Mouse (Mus musculus): ENCODE results near the gene Tnks1bp1. TPM values are rescaled to one million over a fixed set of nuclear protein-coding genes. Genes with fewer than 3 reads are reported as not detected.
A peak's percentile ranks its signal among the peaks of the same experiment; 100 is the strongest.

Gene Tnks1bp1
- polyA plus RNA-seq (2012; rRNA removed): 46.9 and 47.0 TPM in 2 replicates

GRCm38 (mm10) chr2:85047596-85048167 is at the start of gene Tnks1bp1:
TSS of gene Tnks1bp1 (plus strand) at chr2:85048022.
- Histone ChIP-seq H3K27me3 (replicated peaks; ENCODE audit: control insufficient read depth, insufficient read depth, low read length) (no peaks in the 10 kb centered on the region), H3K4me3 (ENCODE audit: insufficient read depth, low read depth, low read length) (peak within 1 kb of the TSS; percentile 76), H3K36me3 (ENCODE audit: control insufficient read depth, insufficient read depth, low read length) (peaks cover 3% of the 10 kb centered on the region; the same call in 1 of the 2 replicates), H3K27ac (ENCODE audit: insufficient read depth, low read depth, low read length) (peak within 1 kb of the TSS; percentile 64), H3K4me1 (ENCODE audit: control insufficient read depth, insufficient read depth, low read length) (peaks cover 5% of the 10 kb centered on the region; the same call in 1 of the 2 replicates)
- under 1% methylated on average over 42 of the region's 42 CpGs for WGBS
- no peak for TF ChIP-seq POLR2A (IDR thresholded peaks at IDR 0.05; ENCODE audit: low read depth, low read length)
- no peak for TF ChIP-seq CTCF (conservative IDR thresholded peaks at IDR 0.05; ENCODE audit: insufficient read depth, insufficient read length, low read depth, low read length)
- peak; percentile 100 for DNase-seq

- Histone ChIP-seq H3K27me3 (replicated peaks; ENCODE audit: control insufficient read depth, insufficient read depth, low read length) (no peaks in the 10 kb centered on the region), H3K27ac (ENCODE audit: insufficient read depth, low read depth, low read length) (peak overlapping the region; percentile 46; the same call in 1 of the 2 replicates), H3K36me3 (ENCODE audit: control insufficient read depth, insufficient read depth, low read length) (no peaks in the 10 kb centered on the region), H3K4me3 (ENCODE audit: insufficient read depth, low read depth, low read length) (no peak overlapping the region), H3K4me1 (ENCODE audit: control insufficient read depth, insufficient read depth, low read length) (no peaks in the 10 kb centered on the region)
- TF ChIP-seq POLR2A (IDR thresholded peaks at IDR 0.05; ENCODE audit: low read depth, low read length): no peak
- TF ChIP-seq CTCF (conservative IDR thresholded peaks at IDR 0.05; ENCODE audit: insufficient read depth, insufficient read length, low read depth, low read length): no peak
- WGBS: 68% methylated on average over 3 of the region's 3 CpGs
- DNase-seq: peak; percentile 44
Observed at GRCm38 (mm10) chr2:84999486-85000181, 48.2 kb upstream of the Tnks1bp1 start.

GRCm38 (mm10) chr2:85001497-85001896 is 46.3 kb upstream of the Tnks1bp1 start:
- Histone ChIP-seq H3K27ac (ENCODE audit: insufficient read depth, low read depth, low read length) (peak overlapping the region; percentile 75), H3K36me3 (ENCODE audit: control insufficient read depth, insufficient read depth, low read length) (no peaks in the 10 kb centered on the region), H3K27me3 (replicated peaks; ENCODE audit: control insufficient read depth, insufficient read depth, low read length) (no peaks in the 10 kb centered on the region), H3K4me1 (ENCODE audit: control insufficient read depth, insufficient read depth, low read length) (no peaks in the 10 kb centered on the region), H3K4me3 (ENCODE audit: insufficient read depth, low read depth, low read length) (no peak overlapping the region)
- WGBS: 62% methylated on average over 13 of the region's 13 CpGs
- DNase-seq: peak; percentile 68
- TF ChIP-seq POLR2A (IDR thresholded peaks at IDR 0.05; ENCODE audit: low read depth, low read length) (no peak), CTCF (conservative IDR thresholded peaks at IDR 0.05; ENCODE audit: insufficient read depth, insufficient read length, low read depth, low read length) (no peak)

- WGBS: 76% methylated on average over 8 of the region's 8 CpGs
Observed at GRCm38 (mm10) chr2:85002575-85002974, 45.2 kb upstream of the Tnks1bp1 start.

GRCm38 (mm10) chr2:85004341-85004740 is 43.5 kb upstream of the Tnks1bp1 start:
- H3K4me1 ChIP-seq (ENCODE audit: control insufficient read depth, insufficient read depth, low read length): no peaks in the 10 kb centered on the region
- no peak overlapping the region for H3K27ac ChIP-seq (ENCODE audit: insufficient read depth, low read depth, low read length)
- H3K27me3 ChIP-seq (replicated peaks; ENCODE audit: control insufficient read depth, insufficient read depth, low read length): no peaks in the 10 kb centered on the region
- TF ChIP-seq CTCF (conservative IDR thresholded peaks at IDR 0.05; ENCODE audit: insufficient read depth, insufficient read length, low read depth, low read length) (no peak), POLR2A (IDR thresholded peaks at IDR 0.05; ENCODE audit: low read depth, low read length) (no peak)
- no peak overlapping the region for H3K4me3 ChIP-seq (ENCODE audit: insufficient read depth, low read depth, low read length)
- WGBS: 90% methylated on average over 4 of the region's 4 CpGs
- no peak for DNase-seq
- H3K36me3 ChIP-seq (ENCODE audit: control insufficient read depth, insufficient read depth, low read length): no peaks in the 10 kb centered on the region

More at GRCm38 (mm10) chr2:85002575-85002974, 45.2 kb upstream of the Tnks1bp1 start:
- no peak overlapping the region for H3K27ac ChIP-seq (ENCODE audit: insufficient read depth, low read depth, low read length)
- H3K4me1 ChIP-seq (ENCODE audit: control insufficient read depth, insufficient read depth, low read length): no peaks in the 10 kb centered on the region
- TF ChIP-seq CTCF (conservative IDR thresholded peaks at IDR 0.05; ENCODE audit: insufficient read depth, insufficient read length, low read depth, low read length) (no peak), POLR2A (IDR thresholded peaks at IDR 0.05; ENCODE audit: low read depth, low read length) (no peak)
- no peaks in the 10 kb centered on the region for H3K36me3 ChIP-seq (ENCODE audit: control insufficient read depth, insufficient read depth, low read length)
- H3K27me3 ChIP-seq (replicated peaks; ENCODE audit: control insufficient read depth, insufficient read depth, low read length): no peaks in the 10 kb centered on the region
- no peak overlapping the region for H3K4me3 ChIP-seq (ENCODE audit: insufficient read depth, low read depth, low read length)
- no peak for DNase-seq

- TF ChIP-seq CTCF (conservative IDR thresholded peaks at IDR 0.05; ENCODE audit: insufficient read depth, insufficient read length, low read depth, low read length): no peak
- TF ChIP-seq POLR2A (IDR thresholded peaks at IDR 0.05; ENCODE audit: low read depth, low read length): no peak
- WGBS: 89% methylated on average over 7 of the region's 7 CpGs
- DNase-seq: no peak
- Histone ChIP-seq H3K4me3 (ENCODE audit: insufficient read depth, low read depth, low read length) (no peak overlapping the region), H3K27ac (ENCODE audit: insufficient read depth, low read depth, low read length) (no peak overlapping the region), H3K36me3 (ENCODE audit: control insufficient read depth, insufficient read depth, low read length) (no peaks in the 10 kb centered on the region), H3K4me1 (ENCODE audit: control insufficient read depth, insufficient read depth, low read length) (no peaks in the 10 kb centered on the region), H3K27me3 (replicated peaks; ENCODE audit: control insufficient read depth, insufficient read depth, low read length) (no peaks in the 10 kb centered on the region)
Observed at GRCm38 (mm10) chr2:85006600-85006999, 41.2 kb upstream of the Tnks1bp1 start.

- no peak; the same call in 1 of the 2 replicates for TF ChIP-seq CTCF (conservative IDR thresholded peaks at IDR 0.05; ENCODE audit: insufficient read depth, insufficient read length, low read depth, low read length)
- TF ChIP-seq POLR2A (IDR thresholded peaks at IDR 0.05; ENCODE audit: low read depth, low read length): no peak
- DNase-seq: peak; percentile 40
- Histone ChIP-seq H3K36me3 (ENCODE audit: control insufficient read depth, insufficient read depth, low read length) (no peaks in the 10 kb centered on the region), H3K27ac (ENCODE audit: insufficient read depth, low read depth, low read length) (no peak overlapping the region), H3K4me1 (ENCODE audit: control insufficient read depth, insufficient read depth, low read length) (no peaks in the 10 kb centered on the region), H3K4me3 (ENCODE audit: insufficient read depth, low read depth, low read length) (no peak overlapping the region), H3K27me3 (replicated peaks; ENCODE audit: control insufficient read depth, insufficient read depth, low read length) (no peaks in the 10 kb centered on the region)
- 26% methylated on average over 4 of the region's 4 CpGs for WGBS
Observed at GRCm38 (mm10) chr2:85007729-85008128, 40.1 kb upstream of the Tnks1bp1 start.

Measured in kidney, adult 2 months (tissue).